Mouse (Mus musculus) CH12.LX (cell line): ENCODE results near the gene AC131692.1.
A peak's percentile ranks its signal among the peaks of the same experiment; 100 is the strongest.

Source experiments
- CTCF ChIP-seq, 2 experiments: IDR thresholded peaks in 1 of 2; conservative IDR thresholded peaks in 1 of 2; 2 replicates each; pipeline ENCODE4 v1.5.1; 2011 to 2012; ENCODE audit warnings: low read depth in 2 of 2, low read length in 2 of 2, improper control_type of control experiment in 1 of 2, inconsistent platforms in 1 of 2, mild to moderate bottlenecking in 1 of 2, moderate library complexity in 1 of 2
- MAFK ChIP-seq: IDR thresholded peaks from 2 replicates; pipeline ENCODE4 v1.6.1; 2011; ENCODE audit warnings: low read length, improper control_type of control experiment; ENCODE audit not compliant: insufficient replicate concordance
- MXI1 ChIP-seq: IDR thresholded peaks from 2 replicates; pipeline ENCODE4 v1.6.1; 2011; ENCODE audit warnings: mild to moderate bottlenecking, low read depth, low read length, improper control_type of control experiment
- POLR2A ChIP-seq: IDR thresholded peaks from 2 replicates; pipeline ENCODE4 v1.6.1; 2011; ENCODE audit warnings: low read depth, mild to moderate bottlenecking, improper control_type of control experiment, low read length
- RCOR1 ChIP-seq: conservative IDR thresholded peaks from 2 replicates; pipeline ENCODE4 v1.6.1; 2012; ENCODE audit warnings: low read depth, mild to moderate bottlenecking, inconsistent platforms, low read length, improper control_type of control experiment
- TCF12 ChIP-seq: IDR thresholded peaks from 2 replicates; pipeline ENCODE4 v1.6.1; 2014; ENCODE audit warnings: low read depth, mild to moderate bottlenecking, inconsistent platforms, low read length, improper control_type of control experiment
- USF1 ChIP-seq: IDR thresholded peaks from 2 replicates; pipeline ENCODE4 v1.6.1; 2014; ENCODE audit warnings: low read depth, mild to moderate bottlenecking, inconsistent platforms, low read length, improper control_type of control experiment
- ZKSCAN1 ChIP-seq: IDR thresholded peaks from 2 replicates; pipeline ENCODE4 v1.6.1; 2012; ENCODE audit warnings: low read depth, inconsistent platforms, low read length, improper control_type of control experiment, borderline replicate concordance

DNA sequence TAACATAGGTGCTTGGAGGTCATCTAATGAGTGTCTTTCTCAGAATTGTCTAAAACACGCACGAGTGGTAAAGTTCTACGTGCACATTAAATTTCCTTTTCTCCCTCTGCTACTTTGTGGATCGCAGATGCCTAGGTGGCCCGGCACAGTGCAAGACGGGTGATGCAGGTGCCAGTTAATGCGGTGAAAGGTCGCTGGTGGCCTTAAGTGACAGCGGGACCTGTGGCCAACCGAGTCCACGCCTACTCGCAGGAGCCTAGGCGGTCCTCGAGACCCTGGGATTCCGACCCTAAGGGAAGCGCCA lies 46.1 kb downstream of the AC131692.1 start:
- TF ChIP-seq USF1 (no peak), ZKSCAN1 (no peak), TCF12 (no peak), POLR2A (no peak), MXI1 (peak; percentile 44; the same call in 1 of the 2 replicates), CTCF (conservative IDR thresholded peaks at IDR 0.05 in 1 of 2, IDR thresholded peaks at IDR 0.05 in 1 of 2; ENCODE audit: low read depth in 2 of 2, low read length in 2 of 2) (no peak), RCOR1 (no peak), MAFK (no peak)
